Comparison of ENCODE assay signal across 35 mouse cellular contexts in genomic region chr15:88904056-88904811, GRCm38 (mm10). TPM values are rescaled to one million over a fixed set of nuclear protein-coding genes. Genes with fewer than 3 reads are reported as not detected.
"Had no signal": no experiment of that assay in that cellular context is flagged by ENCODE, and none has a peak within 500 bp of the region (broad histone marks: within the 10 kb centered on the region; RNA-seq: fewer than 3 reads in every experiment).

No protein-coding gene starts in this region.

- H3K27me3 ChIP-seq: heart, embryonic 12.5 days; hindbrain, embryonic 12.5 days; kidney, embryonic 15.5 days; limb, embryonic 13.5 days; limb, embryonic 15.5 days; liver, embryonic 12.5 days had no signal

- ATAC-seq: hindbrain, embryonic 16.5 days; intestine, embryonic 16.5 days; liver, embryonic 12.5 days had no signal

- H3K9ac ChIP-seq: heart, embryonic 12.5 days; hindbrain, embryonic 12.5 days; hindbrain, embryonic 14.5 days; kidney, embryonic 15.5 days; limb, embryonic 13.5 days; limb, embryonic 15.5 days; liver, embryonic 12.5 days; liver, embryonic 14.5 days had no signal

- DNase-seq: gastrocnemius, postnatal 14 days; gastrocnemius, postnatal 36 days; heart, adult 18-20 months; heart, postnatal 10 days; kidney, adult 11 months; kidney, adult 2 months; kidney, adult 9 months; kidney, postnatal 14 days; kidney, postnatal 36 days; layer of hippocampus, adult 9-11 months; layer of hippocampus, postnatal 36 days; left cerebral cortex, postnatal 4 days had no signal

- H3K4me3 ChIP-seq: heart, embryonic 10.5 days; heart, embryonic 12.5 days; hindbrain, embryonic 12.5 days; kidney, embryonic 15.5 days; limb, embryonic 13.5 days; limb, embryonic 15.5 days; liver, embryonic 12.5 days had no signal

- H3K36me3 ChIP-seq: heart, embryonic 10.5 days; heart, embryonic 12.5 days; hindbrain, embryonic 12.5 days; kidney, embryonic 15.5 days; limb, embryonic 13.5 days; limb, embryonic 15.5 days; liver, embryonic 12.5 days had no signal

- H3K9me3 ChIP-seq: heart, embryonic 10.5 days; heart, embryonic 12.5 days; hindbrain, embryonic 12.5 days; kidney, embryonic 15.5 days; limb, embryonic 13.5 days; limb, embryonic 15.5 days; liver, embryonic 12.5 days had no signal

- H3K4me1 ChIP-seq: heart, embryonic 10.5 days; heart, embryonic 12.5 days; hindbrain, embryonic 12.5 days; kidney, embryonic 15.5 days; limb, embryonic 13.5 days; limb, embryonic 15.5 days; liver, embryonic 12.5 days had no signal

- H3K4me2 ChIP-seq: heart, embryonic 12.5 days; hindbrain, embryonic 12.5 days; hindbrain, embryonic 14.5 days; kidney, embryonic 15.5 days; limb, embryonic 13.5 days; limb, embryonic 15.5 days; liver, embryonic 12.5 days had no signal

- H3K27ac ChIP-seq: heart, embryonic 10.5 days; hindbrain, embryonic 12.5 days; hindbrain, embryonic 14.5 days; kidney, embryonic 15.5 days; kidney, postnatal 0 days; limb, embryonic 13.5 days; limb, embryonic 15.5 days; liver, embryonic 12.5 days; liver, embryonic 14.5 days had no signal

RNA-seq across cellular contexts. Expression of gene Ttll8, which starts 50.0 kb away (rescaled TPM):
- total RNA-seq: gastrocnemius, adult 18-20 months; gastrocnemius, adult 8-10 months; gastrocnemius, postnatal 14 days; gastrocnemius, postnatal 36 days; heart, adult 18-20 months; heart, adult 8-10 months; heart, postnatal 10 days; heart, postnatal 25 days; hematopoietic stem cell, adult 5-6 weeks had no signal
- polyA plus RNA-seq: heart, embryonic 10.5 days; heart, embryonic 12.5 days; heart, embryonic 14.5 days; heart, embryonic 16.5 days; hindbrain, embryonic 12.5 days; hindbrain, embryonic 14.5 days; intestine, embryonic 14.5 days; intestine, embryonic 16.5 days; kidney, embryonic 15.5 days; kidney, postnatal 0 days; large intestine, adult 2 months; limb, embryonic 11.5 days; limb, embryonic 13.5 days; limb, embryonic 15.5 days; liver, embryonic 12.5 days; liver, embryonic 14.5 days; liver, embryonic 16.5 days had no signal
